Mouse (Mus musculus) heart, adult 8-10 months (tissue): ENCODE measurements around the gene Kpna1. TPM values are rescaled to one million over a fixed set of nuclear protein-coding genes. Genes with fewer than 3 reads are reported as not detected.
A peak's percentile ranks its signal among the peaks of the same experiment; 100 is the strongest.

Experiments
- DNase-seq: peaks from one replicate; pipeline ENCODE4 v3.0.0; 2022; ENCODE audit warnings: low spot score
- total RNA-seq, 4 experiments: library from RNA; stranded (reverse); gene quantifications; 2 replicates each; pipeline ENCODE4 v1.2.4; 2022

The Kpna1 gene
- total RNA-seq, 4 experiments from 2014 or later = 115 to 133 (median 122) TPM

GRCm38 (mm10) chr16:36069819-36070575 is 91.4 kb downstream of the Kpna1 start:
- DNase-seq = no peak

GRCm38 (mm10) chr16:36071071-36071449 is 92.5 kb downstream of the Kpna1 start:
- peak; percentile 24 for DNase-seq

- DNase-seq = peak; percentile 91
Measured at GRCm38 (mm10) chr16:36071450-36072379, 93.2 kb downstream of the Kpna1 start, which contains the start of the genes Fam162a and Ccdc58. TSS of gene Fam162a (minus strand) at chr16:36071594. TSS of gene Ccdc58 (plus strand) at chr16:36071685.

GRCm38 (mm10) chr16:36072410-36073011 is 94.0 kb downstream of the Kpna1 start:
- no peak for DNase-seq

- no peak for DNase-seq
Measured at GRCm38 (mm10) chr16:36074772-36075171, 96.2 kb downstream of the Kpna1 start.

- DNase-seq = no peak
Measured at GRCm38 (mm10) chr16:36079916-36080315, 101.4 kb downstream of the Kpna1 start.

Other genes with a start within 250 kb of the Kpna1 start
- gene Dirc2, start 209.4 kb upstream of the Kpna1 start, total RNA-seq = 10 to 100 TPM; 52.1 to 60.6 (median 55.7) TPM
- gene Hspbap1, start 208.4 kb upstream of the Kpna1 start, total RNA-seq = 1 to 10 TPM; 2.2 to 3.6 (median 2.6) TPM
- 10 to 100 TPM in 2 of 4 experiments, 1 to 10 TPM in 2; 8.3 to 12.5 (median 10.3) TPM for gene Parp14, start 107.2 kb upstream of the Kpna1 start, total RNA-seq
- gene Parp9, start 40.3 kb upstream of the Kpna1 start, total RNA-seq = 10 to 100 TPM in 2 of 4 experiments, 1 to 10 TPM in 2; 7.5 to 11.6 (median 9.8) TPM
- gene Dtx3l, start 39.6 kb upstream of the Kpna1 start, total RNA-seq = 10 to 100 TPM in 2 of 4 experiments, 1 to 10 TPM in 2; 8.1 to 11.3 (median 10.3) TPM
- gene Wdr5b, start 62.4 kb downstream of the Kpna1 start, total RNA-seq = 1 to 10 TPM; 2.9 to 4.2 (median 3.7) TPM
- 100 to 1,000 TPM; 233 to 250 (median 245) TPM for gene Fam162a, start 92.8 kb downstream of the Kpna1 start, total RNA-seq
- gene Ccdc58, start 92.9 kb downstream of the Kpna1 start, total RNA-seq = 10 to 100 TPM; 28.4 to 36.5 (median 31.4) TPM
- gene Csta1, start 152.5 kb downstream of the Kpna1 start, total RNA-seq = not detected
- gene Stfa2l1, start 178.1 kb downstream of the Kpna1 start, total RNA-seq = not detected
- not detected for gene Gm5483, start 205.5 kb downstream of the Kpna1 start, total RNA-seq
- not detected for gene Gm5416, start 231.7 kb downstream of the Kpna1 start, total RNA-seq
- gene 2010005H15Rik, start 242.7 kb downstream of the Kpna1 start, total RNA-seq = not detected